Mouse (Mus musculus): ENCODE results near the gene Ddo. TPM values are rescaled to one million over a fixed set of nuclear protein-coding genes. Genes with fewer than 3 reads are reported as not detected.

The Ddo gene
- total RNA-seq (2021) = 1 to 10 TPM; 9.0 to 9.6 TPM

DNA sequence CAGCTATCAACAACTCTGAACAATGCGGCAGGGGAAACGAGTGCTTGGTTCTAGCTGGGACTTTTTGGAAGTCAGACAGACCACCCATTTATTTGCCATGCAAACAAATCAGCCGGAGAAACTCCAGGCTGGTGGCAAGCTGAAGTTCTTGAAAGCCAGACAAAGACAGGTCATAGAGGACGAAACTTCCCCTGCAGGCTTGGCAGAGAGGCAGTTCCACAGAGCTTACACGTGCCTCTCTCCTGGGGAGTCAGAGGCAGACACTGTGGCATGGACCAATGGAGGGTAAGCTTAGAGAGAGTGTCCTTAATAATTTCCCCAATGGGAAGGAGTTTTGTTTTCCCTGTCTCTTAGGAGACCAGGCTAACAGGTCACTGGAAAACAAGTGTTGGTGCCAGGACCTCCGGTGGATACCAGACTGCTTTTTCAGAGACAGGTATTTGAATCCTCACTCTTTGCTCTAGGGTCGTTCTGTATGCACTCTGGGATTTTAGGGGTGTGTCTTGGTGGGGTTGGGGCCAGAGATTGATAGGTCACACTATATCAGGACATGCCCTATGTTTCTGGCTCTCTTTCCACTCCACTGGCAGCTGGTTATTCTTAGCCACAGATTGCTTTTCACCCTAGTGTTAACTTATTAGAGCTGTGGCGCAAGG lies at the start of gene Ddo:
Gene Ddo, plus strand, starts transcription at position 356 of the 656 bp plus-strand sequence.
- DNase-seq (ENCODE audit: low spot score in 2 of 2) = peak in 1 of 2 experiments; percentile 58

DNA sequence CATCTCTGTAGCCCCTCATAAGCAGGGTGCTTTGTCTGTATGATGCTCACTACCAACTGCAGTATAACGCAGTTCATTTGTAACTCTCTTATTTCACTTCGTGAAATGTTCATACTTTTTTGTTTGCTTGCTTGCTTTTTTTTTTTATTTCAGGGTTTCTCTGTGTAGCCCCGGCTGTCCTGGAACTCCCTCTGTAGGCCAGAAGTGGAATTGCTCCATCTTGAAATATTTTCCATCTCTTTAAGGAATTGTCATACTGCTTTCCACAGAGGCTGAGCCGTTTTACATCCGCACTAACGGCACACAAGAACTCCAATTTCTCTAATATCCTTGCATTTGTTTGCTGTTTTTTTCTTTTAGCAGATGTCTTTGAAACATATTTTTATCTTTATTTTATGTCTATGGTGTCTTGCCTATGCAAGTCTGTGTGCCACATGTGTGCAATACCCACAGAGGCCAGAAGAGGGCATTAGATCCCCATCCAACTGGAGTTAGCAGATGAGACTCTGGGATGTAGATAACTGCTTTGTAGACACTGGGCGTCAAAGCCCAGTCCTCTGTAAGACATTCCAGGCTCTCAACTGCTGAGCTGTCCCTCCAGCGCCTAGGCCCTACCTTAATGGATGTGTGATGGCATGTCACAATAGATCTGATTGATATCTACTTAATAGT lies 46.1 kb upstream of the Ddo start:
- DNase-seq (ENCODE audit: low spot score in 2 of 2) = peak in 1 of 2 experiments; percentile 16
- intact Hi-C loops (cut with DNase I) = no loop called here

More for the DNA sequence above, at the start of gene Ddo:
- intact Hi-C loops (cut with DNase I) = no loop called here

DNA sequence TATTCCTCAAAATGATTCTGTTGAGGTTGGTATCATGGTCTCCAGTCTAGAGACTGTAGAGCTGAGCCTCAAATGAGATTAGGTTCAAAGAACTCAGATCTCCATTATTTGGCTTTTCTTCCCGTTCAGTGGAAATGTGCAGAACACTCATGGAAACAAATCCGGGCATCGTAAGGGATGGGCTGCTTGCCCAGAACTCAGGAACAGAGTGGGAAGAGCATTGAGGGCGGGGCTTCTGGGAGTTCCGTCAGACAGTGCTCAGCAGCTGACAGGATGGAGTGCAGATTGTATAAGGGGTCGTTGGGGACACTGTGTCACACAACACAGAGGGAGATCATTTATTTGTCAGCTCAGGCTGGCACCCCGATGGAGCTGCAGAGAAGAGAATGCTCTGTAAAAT lies 37.6 kb upstream of the Ddo start:
- peak; percentile 35 to 82 for DNase-seq (ENCODE audit: low spot score in 2 of 2)
- intact Hi-C loops (cut with DNase I) = no loop called here

DNA sequence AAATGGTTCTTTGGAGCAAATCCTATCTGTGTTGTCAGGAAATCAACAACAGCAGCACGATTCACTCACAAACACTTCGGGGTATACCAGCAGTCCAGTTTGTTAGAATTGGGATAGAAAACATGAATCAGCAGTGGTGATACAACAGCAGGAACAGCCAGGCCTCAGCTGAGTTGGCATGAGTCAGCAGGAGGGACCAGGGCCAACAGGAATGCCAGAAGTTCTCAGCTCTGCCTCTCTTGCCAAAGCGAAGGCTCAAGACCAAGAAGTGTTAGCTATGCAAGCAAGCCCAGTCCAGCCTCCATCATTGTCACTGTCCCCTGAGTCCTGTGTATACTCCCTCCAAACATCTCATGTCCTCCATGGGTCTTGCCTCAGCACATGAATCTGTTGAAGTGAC lies 32.6 kb upstream of the Ddo start:
- DNase-seq (ENCODE audit: low spot score in 2 of 2) = peak; percentile 19 to 49
- intact Hi-C loops (cut with DNase I) = no loop called here

DNA sequence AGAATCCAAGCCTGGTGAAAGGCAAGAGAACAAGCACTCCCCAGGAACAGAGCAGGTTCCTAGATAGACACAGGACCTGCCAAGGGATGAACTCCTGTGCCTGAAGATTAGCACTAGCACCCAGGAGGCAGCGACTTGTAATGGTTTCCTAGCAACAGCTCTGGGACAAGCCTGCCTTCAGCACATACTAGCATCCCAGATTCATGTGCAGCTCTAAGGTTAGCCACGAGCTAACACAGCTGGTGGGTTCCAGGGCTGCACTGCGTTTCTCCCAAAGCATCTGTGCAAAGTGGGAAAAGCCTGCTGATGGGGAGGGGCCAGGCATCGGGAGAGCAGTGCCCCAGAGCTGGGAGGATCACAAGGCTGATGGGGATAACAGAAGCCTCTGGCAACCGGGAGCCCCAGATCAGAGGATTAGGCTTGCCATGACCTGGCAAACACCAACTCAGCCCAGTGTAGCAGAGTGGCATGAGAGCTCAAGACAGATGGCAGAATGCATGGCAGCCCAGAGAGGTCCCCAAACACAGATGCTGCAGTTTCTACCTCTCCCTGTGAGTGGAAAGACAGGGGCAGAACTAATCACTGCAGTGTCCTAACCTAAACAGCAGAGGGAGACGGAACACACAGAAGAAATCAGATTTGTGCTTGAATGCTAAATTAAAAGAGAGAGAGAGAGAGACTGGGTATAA lies 25.0 kb upstream of the Ddo start:
- DNase-seq (ENCODE audit: low spot score in 2 of 2) = peak in 1 of 2 experiments; percentile 58
- intact Hi-C loops (cut with DNase I) = no loop called here

DNA sequence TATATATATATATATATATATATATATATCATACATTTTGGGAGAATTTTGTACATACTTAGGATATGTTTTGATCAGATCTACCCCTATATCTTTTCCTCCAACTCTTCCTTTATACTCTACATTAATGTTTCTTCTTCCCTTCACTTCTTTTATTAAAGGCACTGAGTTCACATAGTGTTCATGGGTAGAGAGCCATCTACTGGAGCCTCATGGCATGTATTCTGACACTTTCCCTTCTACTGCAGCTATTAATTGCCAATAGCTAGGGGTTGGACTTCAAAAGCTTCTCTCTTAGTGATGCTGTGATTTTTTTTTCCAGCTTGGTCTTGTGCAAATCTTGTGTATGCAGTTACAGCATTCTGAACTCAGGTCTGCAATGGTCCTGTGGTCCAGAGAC lies 11.8 kb upstream of the Ddo start:
- intact Hi-C loops (cut with DNase I) = no loop called here
- no peak for DNase-seq (ENCODE audit: low spot score in 2 of 2)

DNA sequence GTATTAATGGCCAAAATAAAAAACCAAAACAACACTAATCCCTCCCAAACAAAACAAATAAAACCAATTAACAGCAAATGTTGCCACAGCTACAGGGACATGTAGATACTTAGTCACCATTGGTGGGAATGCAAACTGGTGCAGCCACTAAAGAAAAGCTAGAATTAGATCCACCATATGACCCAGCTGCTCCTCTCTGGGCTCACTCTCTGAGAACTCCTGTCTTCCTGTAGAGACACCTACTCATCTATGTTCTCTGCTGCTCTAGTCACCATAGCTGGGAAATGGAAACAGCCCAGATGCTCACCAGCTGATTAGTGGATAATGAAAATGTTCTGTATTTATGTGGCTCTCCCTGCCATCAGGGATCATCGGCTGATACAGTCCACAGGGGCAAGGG lies 10.1 kb upstream of the Ddo start:
- peak in 1 of 2 experiments; percentile 76 for DNase-seq (ENCODE audit: low spot score in 2 of 2)
- intact Hi-C loops (cut with DNase I) = loop anchor here (2.0 kb wide), 1 partner anchor 19 kb away; no protein-coding TSS in a partner anchor

DNA sequence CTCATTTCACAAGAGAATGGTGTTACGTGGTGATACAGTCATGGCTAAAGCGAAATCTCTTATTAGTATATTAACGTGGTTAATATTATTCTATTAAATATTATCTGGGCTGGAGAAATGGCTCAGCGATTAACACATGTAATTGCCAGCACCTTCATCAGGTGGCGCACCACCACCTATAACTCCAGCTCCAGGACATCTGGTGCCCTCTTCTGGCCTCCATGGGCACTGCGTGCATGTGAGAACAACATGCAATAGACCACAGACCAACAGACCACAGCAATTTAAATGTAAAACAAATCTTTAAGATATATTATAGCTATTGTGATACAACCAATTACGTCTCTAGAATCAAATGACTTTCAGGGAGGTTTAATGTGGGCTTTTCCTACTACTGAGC lies 671 bp upstream of the Ddo start:
- intact Hi-C loops (cut with DNase I) = no loop called here
- peak in 1 of 2 experiments; percentile 47 for DNase-seq (ENCODE audit: low spot score in 2 of 2)

DNA sequence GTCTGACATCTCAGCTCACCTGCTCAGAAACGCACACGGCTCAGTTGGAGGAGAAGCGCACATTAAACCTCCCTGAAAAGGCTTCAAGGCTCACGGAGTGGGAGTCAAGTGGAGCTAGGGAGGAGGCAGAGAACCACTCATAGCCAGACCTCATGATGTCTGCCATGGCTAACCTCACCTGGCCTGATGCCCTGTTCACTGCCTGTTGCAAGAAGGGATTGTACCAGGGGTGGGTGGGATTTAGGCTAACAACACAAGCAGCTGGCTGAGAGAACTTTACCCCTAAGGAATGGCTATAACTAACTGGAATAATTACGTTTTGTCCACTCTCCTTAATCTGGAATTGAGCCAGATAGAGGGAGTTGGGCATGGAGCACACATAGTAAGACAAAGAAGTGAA lies 646 bp downstream of the Ddo start:
- intact Hi-C loops (cut with DNase I) = no loop called here

DNA sequence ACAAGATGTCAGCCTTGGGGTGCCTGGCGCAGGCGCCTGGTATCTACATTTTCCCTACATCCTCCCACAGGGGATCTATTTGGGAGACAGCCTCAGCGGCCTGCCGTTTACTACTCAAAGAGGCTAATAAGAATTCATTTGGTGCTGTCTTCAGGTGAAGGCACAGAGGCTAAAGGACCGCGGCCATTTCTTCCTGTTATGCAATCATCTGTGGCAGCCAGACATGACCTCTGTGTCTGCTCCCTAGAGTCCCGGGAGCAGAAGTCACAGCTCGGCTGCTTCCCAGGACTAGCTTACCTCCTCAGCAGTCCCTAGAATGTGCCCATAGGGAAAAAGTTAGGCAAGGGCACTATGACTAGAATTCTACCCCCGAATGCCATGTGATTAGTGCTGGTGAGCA lies 1.1 kb downstream of the Ddo start:
- no peak for DNase-seq (ENCODE audit: low spot score in 2 of 2)
- intact Hi-C loops (cut with DNase I) = no loop called here

More for the DNA sequence above, 646 bp downstream of the Ddo start:
- DNase-seq (ENCODE audit: low spot score in 2 of 2) = no peak

DNA sequence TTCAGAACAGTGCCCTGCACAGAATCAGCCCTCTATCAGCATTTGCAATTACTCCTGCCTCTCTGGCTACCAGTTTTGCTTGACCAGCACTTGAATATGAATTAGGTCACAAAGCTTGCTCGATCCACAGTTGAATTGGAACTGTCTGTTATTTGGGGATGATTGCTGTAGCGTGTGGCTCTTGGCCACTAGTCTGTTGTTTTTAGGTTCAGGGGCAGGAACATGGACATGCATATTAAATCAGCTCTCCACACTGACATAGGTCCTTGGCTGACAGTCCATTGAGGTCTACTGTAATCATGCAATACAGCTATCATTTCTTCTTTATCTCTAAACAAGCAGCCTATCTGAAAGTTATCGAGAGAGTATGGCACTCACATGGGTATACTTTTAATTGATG lies 2.3 kb downstream of the Ddo start:
- no peak for DNase-seq (ENCODE audit: low spot score in 2 of 2)
- intact Hi-C loops (cut with DNase I) = no loop called here

DNA sequence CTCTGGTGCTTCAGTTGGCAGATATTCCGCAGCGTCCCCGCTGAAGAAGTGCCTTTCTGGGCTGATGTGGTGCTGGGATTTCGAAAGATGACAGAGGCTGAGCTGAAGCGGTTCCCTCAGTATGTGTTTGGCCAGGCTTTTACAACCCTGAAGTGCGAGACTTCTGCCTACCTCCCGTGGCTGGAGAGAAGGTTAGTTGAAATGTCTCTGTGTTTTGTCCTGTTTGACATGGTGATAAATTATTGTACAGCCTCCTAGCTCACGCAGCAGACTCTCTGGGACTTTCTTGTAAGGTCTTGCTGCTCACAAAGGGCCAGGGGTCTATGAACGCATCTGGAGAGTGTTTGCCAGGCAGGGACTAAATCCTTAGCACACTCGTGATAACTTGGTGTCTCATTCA lies 7.5 kb downstream of the Ddo start:
- DNase-seq (ENCODE audit: low spot score in 2 of 2) = no peak
- intact Hi-C loops (cut with DNase I) = no loop called here

DNA sequence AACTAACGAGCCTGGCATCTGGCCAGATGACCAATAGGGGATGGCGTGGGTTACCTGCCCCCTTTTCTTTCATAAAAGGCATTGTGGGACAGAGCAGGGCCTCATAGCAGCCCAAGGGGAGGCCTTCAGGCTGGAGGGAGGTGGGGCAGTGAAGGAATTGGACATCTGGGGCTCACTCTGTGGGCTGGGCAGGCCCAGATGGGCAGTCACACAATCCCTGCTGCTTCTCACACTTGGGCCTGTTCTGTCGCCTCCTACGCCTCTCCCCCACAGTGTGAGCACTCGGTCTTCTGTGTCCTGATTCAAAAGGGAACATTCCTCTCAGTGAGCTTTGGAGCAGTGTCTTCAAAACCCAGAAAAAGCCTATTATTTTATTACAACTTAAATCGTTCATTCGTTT lies 8.5 kb downstream of the Ddo start:
- intact Hi-C loops (cut with DNase I) = loop anchor here (1.0 to 2.0 kb wide), 5 partner anchors 17 to 206 kb away; no protein-coding TSS in a partner anchor
- DNase-seq (ENCODE audit: low spot score in 2 of 2) = peak; percentile 80 to 96

DNA sequence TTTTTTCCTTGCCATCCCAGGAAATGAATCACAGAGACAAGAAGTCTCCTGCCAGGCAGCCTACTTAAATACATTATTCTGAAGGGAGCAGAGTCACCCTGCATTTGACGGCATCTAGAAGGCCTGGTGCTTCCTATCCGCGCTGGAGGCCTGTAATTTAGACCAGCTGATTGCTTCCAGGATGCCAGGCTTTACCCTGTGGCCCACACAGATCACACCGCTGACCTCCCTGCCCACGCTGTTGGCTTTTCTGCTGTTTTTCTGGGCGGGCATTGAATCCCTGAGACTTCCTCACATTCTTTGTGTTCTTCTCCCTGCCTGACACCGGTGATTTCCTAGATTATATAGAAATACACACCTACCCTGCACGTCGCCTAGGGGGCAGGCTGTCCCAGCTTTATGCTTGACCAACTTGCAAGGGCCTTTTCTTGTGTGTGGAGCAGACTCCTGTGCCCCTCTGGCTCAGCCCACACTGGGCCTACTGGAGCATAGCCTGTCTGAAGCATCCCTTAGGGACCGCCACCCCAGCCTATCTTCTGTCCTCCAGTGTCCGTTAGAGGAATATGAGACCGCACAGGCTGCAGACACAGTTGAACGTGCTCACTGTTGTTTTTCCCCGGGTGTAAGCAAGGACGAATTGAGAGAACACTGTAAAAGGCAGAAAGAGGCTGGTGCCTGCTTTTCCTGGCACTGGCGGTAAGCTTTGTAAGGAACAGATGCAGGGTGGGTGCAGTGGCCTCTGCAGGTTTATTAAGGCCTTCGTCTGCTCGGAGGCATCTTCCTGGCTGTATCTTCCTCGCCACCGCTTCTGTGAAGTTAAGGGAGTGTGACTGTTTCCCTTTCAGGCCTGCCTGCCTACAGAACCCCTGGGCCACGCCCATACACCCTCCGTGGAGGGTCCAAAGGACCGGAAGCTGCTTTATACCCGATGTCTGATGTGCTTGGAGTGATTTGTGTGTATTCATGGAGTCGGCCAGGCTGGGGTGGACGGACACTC lies 9.3 kb downstream of the Ddo start:
- peak in 1 of 2 experiments; percentile 89 for DNase-seq (ENCODE audit: low spot score in 2 of 2)
- intact Hi-C loops (cut with DNase I) = loop anchor here (1.0 to 2.0 kb wide), 5 partner anchors 18 to 205 kb away; no protein-coding TSS in a partner anchor

DNA sequence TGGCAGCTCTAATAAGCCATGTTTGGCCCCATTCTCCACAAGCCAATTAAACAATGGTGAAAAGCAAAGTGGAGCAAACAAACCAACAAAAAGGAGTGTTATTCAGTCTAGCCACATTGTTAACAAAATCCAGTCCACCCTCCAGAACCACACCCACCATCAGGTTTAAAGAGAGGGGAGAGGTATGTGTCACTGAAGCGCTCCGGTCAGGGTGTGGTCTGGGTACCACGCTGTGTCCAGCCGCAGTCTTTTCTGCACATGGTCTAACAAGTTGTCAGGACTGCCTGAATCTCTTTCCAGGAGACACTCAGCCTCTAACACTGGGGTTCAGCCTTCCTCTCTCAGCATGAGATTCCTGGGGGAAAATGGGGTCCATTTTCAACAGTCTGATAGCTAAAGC lies 10.6 kb downstream of the Ddo start:
- DNase-seq (ENCODE audit: low spot score in 2 of 2) = no peak
- intact Hi-C loops (cut with DNase I) = no loop called here

DNA sequence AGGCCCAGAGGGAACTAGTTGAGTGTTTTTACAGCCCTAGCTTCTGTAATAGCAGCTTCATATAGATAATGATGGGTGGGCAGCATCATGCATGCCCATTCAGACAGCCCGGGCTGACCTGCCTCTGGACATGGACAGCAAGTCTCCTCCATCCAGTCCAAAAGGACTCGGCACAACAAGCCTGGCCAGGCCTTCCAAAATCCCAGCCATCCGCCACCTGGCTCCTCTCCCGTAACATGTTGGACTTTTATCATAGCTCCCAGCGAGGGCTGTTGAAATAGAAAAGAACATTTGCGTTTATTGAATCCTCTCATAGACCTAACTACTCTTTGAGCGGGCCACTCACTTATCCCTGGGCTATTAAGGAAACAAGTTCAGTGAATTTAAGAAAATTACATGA lies 12.1 kb downstream of the Ddo start:
- no peak for DNase-seq (ENCODE audit: low spot score in 2 of 2)
- intact Hi-C loops (cut with DNase I) = no loop called here

DNA sequence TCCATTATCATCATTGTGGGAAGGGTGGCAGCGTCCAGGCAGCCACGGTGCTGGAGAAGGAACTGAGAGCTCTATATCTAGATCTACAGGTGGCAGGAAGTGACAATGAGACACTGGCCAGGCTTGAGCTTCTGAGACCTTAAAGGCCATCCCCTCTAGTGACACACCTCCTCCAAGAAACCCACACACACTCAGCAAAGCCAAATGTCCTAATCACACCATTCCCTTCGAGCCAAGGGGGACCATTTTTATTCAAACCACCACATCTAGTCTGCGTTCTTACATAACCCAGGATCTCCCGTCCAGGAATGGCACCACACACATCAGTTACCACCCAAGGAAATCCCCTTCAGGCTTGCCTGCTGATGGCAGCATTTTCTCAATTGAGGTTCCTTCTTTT lies 13.3 kb downstream of the Ddo start:
- no peak for DNase-seq (ENCODE audit: low spot score in 2 of 2)
- intact Hi-C loops (cut with DNase I) = no loop called here

DNA sequence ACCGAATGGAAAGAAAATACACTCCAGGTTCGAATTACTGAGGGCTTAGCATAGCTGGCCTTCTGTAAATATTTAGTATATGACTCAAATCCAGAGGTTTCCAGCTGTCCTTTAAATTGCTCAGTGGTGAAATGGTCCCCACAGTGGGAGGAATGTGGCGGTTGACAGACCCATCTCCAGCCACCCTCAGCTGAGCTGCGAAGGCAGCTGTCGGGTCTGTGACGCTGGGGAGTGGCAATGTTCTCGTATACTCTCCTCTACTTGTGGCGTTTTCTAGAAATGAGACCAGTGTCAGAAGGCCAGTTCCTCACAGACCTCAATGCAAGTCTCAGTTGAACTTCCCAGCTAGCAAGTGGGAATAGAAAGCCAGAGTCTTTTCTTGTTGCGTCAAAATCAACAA lies 14.6 kb downstream of the Ddo start:
- DNase-seq (ENCODE audit: low spot score in 2 of 2) = no peak
- intact Hi-C loops (cut with DNase I) = no loop called here

DNA sequence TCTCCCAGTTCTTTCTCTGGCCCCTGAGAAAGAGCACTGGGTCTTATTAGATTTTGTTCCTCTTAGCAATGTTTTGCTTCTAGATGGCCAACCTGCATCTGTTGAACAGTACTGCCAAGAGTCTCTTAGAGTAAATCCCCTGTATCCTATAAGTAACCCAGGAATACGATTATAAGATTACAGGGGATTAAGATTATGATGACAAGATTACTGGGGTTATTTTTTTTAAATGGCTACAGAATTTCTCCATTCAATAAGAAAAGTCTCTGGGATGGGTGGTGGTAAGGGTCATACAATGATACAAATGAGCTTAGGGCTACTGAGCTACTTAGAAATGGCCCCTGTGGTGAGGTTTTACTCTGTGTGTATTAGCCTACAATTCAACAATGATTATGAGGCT lies 15.5 kb downstream of the Ddo start:
- intact Hi-C loops (cut with DNase I) = no loop called here

DNA sequence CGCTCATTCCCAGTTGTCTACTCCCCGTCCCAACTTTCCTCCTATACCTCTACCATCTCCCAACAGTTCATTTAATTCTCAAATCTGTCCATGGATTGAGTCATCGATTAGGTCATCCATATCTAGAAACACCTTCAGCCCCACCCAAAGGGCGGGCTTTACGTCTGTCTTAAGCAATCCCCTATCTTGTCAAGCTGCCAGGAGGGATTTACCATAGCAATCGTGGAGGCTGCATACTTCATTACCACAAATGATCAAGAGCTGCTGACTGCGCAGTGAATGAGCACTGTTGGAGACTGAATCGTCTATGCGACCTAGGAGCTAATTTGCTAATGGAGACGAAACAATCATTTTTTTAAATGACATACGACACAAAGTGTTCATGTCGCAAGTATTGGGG lies 19.0 kb downstream of the Ddo start:
- no peak for DNase-seq (ENCODE audit: low spot score in 2 of 2)
- intact Hi-C loops (cut with DNase I) = no loop called here

More for the DNA sequence above, 15.5 kb downstream of the Ddo start:
- no peak for DNase-seq (ENCODE audit: low spot score in 2 of 2)

All from left cerebral cortex, postnatal 25 days (tissue).